Mouse (Mus musculus) ES-Bruce4 (cell line): ENCODE results near the gene Capn3.

ENCODE experiments used
- CTCF ChIP-seq: IDR thresholded peaks from one replicate; pipeline ENCODE4 v1.8.1; 2011; ENCODE audit warnings: low read depth, low read length
- EP300 ChIP-seq: IDR thresholded peaks from 2 replicates; pipeline ENCODE4 v1.6.1; 2011; ENCODE audit warnings: low read depth, low read length; ENCODE audit not compliant: insufficient read depth
- POLR2A ChIP-seq: IDR thresholded peaks from one replicate; pipeline ENCODE4 v1.8.1; 2011; ENCODE audit warnings: low read length; ENCODE audit not compliant: insufficient read depth

GRCm38 (mm10) chr2:120469220-120469619, 13.4 kb downstream of the Capn3 start:
- no peak for TF ChIP-seq POLR2A
- no peak for TF ChIP-seq CTCF
- no peak for TF ChIP-seq EP300
